Mouse (Mus musculus) left cerebral cortex, adult 2 months (tissue): ENCODE data around the gene Dnase1. TPM values are rescaled to one million over a fixed set of nuclear protein-coding genes. Genes with fewer than 3 reads are reported as not detected.
"Not testable (repeated sequence)": the region's sequence is repeated elsewhere in the genome, so short reads cannot be mapped to it uniquely, and the experiment has no call there.

Source experiments
- DNase-seq, 2 experiments: peaks; one replicate each; pipeline ENCODE4 v3.0.0; 2021 to 2022; ENCODE audit warnings: low spot score in 2 of 2, mixed read lengths in 1 of 2; ENCODE audit errors: extremely low spot score in 1 of 2
- H3K27ac ChIP-seq: fragments of 200-600 bp; 2 replicates; pipeline ENCODE4 v1.8.1; 2022
- H3K4me3 ChIP-seq: fragments of 200-600 bp; 2 replicates; pipeline ENCODE4 v1.8.1; 2022
- CTCF ChIP-seq: fragments of 200-600 bp; IDR thresholded peaks from 2 replicates; pipeline ENCODE4 v1.8.1; 2022; ENCODE audit warnings: antibody characterized with exemption, mild to moderate bottlenecking, moderate library complexity
- intact Hi-C: fragments of 180-260 bp; cut with DNase I; formaldehyde crosslinking; loops from one replicate; pipeline ENCODE4 v1.15.1; 2025
- microRNA-seq, 2 experiments: library from miRNA; unstranded; fragments of <30 nt; microRNA quantifications; one replicate each; pipeline ENCODE4 v1.2.0; 2021
- total RNA-seq, 2 experiments: library from RNA; stranded (reverse); gene quantifications; 2 replicates each; pipeline ENCODE4 v1.2.3; 2021

Gene Dnase1
- total RNA-seq, 2 experiments from 2014 or later, result not detected

DNA sequence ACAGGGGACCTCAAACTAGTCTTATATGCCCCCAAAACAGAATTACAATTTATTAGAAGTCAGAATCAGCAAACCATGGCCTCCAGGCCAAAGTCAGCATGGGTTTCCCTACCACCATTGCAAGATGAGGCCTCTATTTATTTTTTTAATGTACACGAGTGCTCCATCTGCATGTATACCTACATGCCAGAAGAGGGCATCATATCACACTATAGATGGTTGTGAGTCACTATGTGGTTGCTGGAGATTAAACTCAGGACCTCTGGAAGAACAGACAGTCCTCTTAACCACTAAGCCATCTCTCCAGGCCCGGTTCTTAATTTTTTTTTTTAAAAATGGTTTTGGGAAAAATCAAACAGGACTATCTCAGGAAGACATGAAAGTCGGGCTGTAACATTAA is 17.1 kb downstream of the Dnase1 start:
- intact Hi-C loops, result no loop called here
- DNase-seq, result no peak
- H3K27ac ChIP-seq, result no peak overlapping the region
- peak; percentile 3 for TF ChIP-seq CTCF
- H3K4me3 ChIP-seq, result no peak overlapping the region

DNA sequence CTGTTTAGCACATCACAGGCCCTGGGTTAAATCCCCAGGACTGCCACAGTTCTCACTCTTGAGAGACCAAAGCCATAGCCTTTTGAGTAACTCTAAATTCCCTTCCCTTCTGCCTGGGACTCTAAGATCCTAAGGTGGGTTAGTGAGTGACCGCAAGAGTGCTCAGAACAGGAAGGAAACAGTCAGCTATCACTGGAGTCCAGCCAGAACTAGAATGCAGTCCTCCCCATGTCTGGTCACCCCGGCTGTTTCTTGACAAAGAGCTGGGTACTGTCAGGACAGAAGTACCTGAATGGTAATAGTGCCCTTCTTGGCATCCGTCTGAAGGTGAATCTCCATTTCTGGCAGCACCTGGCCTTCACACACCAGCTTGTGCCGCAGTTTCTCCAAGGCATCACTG is 28.2 kb downstream of the Dnase1 start:
- H3K27ac ChIP-seq, result no peak overlapping the region
- DNase-seq, result no peak
- intact Hi-C loops, result no loop called here
- H3K4me3 ChIP-seq, result no peak overlapping the region
- TF ChIP-seq CTCF, result no peak

DNA sequence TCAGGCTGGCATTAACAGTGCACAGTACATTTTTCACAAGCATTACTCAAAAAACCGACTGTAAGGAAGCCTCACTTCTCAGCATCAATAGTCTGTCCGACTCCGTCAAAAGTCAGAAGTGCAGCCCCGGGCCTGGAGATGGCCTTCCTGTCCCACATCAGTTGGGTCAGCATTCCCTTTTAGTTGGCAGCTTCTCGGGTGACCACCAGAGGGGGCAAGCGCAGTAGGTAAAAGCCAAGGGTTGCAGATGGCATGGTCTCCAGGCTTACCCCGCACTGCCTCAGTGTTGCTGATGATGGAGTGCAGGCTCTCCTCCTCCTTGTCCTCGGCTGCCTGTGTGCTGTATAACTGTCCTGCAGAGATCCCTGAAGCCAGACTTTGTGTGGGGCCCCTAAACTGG is 31.8 kb downstream of the Dnase1 start:
- Histone ChIP-seq H3K27ac (no peak overlapping the region), H3K4me3 (no peak overlapping the region)
- peak; percentile 32 to 47 for DNase-seq
- intact Hi-C loops, result loop anchor here (2.0 kb wide), 1 partner anchor 216 kb away; no protein-coding TSS in a partner anchor
- peak; percentile 63 for TF ChIP-seq CTCF

DNA sequence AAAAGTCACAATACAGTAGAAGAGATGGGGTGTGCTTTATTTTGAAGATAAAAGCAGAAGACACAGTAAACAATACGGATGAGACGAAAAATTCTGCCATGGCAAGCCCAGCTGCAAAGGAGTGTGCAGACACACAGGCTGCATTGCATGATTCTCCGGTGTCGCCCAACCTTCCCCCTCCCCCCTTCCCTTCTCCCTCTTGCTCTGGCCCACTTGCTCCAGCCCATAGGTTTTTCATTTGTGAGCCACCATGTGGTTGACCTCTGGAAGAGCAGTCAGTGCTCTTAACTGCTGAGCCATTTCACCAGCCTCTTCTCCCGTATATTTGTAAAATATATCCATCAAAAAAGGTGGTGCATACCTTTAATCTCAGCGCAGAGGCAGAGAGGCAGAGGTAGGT is 37.6 kb downstream of the Dnase1 start:
- DNase-seq, result no peak
- Histone ChIP-seq H3K27ac (no peak overlapping the region), H3K4me3 (no peak overlapping the region)
- no peak; the same call in none of the 2 replicates for TF ChIP-seq CTCF
- intact Hi-C loops, result loop anchor here (10.0 kb wide), 1 partner anchor 481 kb away; the partner anchor contains the start of gene Tfap4

DNA sequence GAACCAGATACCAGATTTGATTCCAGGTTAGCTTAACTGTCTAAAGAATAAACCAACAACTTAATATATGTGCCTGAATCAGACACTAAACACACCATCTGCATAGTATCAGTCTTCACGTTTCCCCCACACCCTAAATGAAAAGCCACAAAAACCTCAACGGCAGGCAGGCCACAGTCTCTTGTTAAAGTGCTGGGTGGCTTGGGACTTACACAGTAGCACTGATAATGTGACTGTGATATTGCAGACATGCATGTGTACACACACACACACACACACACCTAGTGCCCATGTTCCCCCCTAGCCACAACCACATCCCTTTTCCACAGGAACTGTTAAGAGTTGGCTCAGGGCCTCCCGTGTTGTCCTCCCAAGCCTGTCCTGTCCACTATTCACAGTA is 38.1 kb downstream of the Dnase1 start:
- Histone ChIP-seq H3K27ac (no peak overlapping the region), H3K4me3 (no peak overlapping the region)
- no peak for DNase-seq
- intact Hi-C loops, result loop anchor here (5.0 to 10.0 kb wide), 3 partner anchors 137 to 480 kb away; partner anchors contain the start of genes Crebbp and Tfap4
- TF ChIP-seq CTCF, result no peak

DNA sequence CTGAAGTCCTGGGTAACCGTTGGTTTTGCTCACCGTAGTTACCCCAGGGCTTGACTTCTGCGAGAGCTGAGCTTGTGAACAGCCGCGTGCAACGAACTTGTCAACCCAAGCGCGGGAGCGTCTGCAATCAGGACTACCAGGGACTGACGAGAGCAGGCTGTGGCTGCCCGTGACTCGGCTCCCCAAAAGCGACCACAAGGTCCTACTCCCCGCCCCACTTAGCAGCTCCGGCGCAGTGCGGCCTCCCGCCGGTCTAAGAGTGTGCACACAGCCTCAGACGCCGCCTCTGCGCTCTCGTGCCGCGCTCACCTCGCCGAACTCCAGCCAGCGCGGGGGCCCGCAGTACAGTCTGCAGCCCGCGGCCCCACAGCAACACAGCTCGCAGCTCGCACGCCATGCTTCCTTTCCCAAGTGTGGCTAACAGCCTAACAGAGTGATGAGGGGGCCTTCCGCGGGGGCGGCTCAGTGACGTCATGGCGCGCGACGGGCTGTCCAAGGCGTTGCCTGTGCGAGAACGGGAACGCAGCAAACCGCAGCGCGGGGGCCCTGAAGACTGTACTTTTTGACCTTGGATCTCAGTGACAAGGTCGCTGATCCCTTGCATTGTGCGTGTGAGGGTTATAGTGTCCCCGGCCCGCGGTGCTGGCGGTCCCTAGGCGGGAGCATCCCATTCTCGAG is 40.8 kb downstream of the Dnase1 start, which contains the start of gene Trap1:
Gene Trap1 (minus strand): TSS at position 444 of the 678 bp plus-strand sequence.
- H3K4me3 ChIP-seq, result peak within 1 kb of the TSS; percentile 95
- intact Hi-C loops, result loop anchor here (5.0 to 10.0 kb wide), 3 partner anchors 135 to 477 kb away; partner anchors contain the start of genes Crebbp and Tfap4
- peak; percentile 94 to 98 for DNase-seq
- peak within 1 kb of the TSS; percentile 99 for H3K27ac ChIP-seq
- no peak for TF ChIP-seq CTCF

DNA sequence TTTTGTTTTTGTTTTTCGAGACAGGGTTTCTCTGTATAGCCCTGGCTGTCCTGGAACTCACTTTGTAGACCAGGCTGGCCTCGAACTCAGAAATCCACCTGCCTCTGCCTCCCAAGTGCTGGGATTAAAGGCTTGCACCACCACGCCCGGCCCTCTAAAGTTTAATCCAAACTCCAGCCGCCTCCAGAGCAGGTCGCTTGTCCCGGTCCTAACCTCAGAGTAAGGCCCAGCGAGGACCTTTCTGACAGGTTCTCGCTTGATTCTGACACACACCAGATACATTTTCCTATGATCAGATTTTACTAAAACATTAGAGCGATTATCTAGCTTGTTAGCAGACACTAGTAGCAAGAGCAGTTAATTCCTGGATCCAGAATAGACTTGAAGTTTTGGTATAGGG is 41.6 kb downstream of the Dnase1 start:
- peak overlapping the region; percentile 95 for H3K4me3 ChIP-seq
- not testable (repeated sequence) for DNase-seq, H3K27ac ChIP-seq
- intact Hi-C loops, result loop anchor here (5.0 to 10.0 kb wide), 3 partner anchors 134 to 476 kb away; partner anchors contain the start of genes Crebbp and Tfap4

DNA sequence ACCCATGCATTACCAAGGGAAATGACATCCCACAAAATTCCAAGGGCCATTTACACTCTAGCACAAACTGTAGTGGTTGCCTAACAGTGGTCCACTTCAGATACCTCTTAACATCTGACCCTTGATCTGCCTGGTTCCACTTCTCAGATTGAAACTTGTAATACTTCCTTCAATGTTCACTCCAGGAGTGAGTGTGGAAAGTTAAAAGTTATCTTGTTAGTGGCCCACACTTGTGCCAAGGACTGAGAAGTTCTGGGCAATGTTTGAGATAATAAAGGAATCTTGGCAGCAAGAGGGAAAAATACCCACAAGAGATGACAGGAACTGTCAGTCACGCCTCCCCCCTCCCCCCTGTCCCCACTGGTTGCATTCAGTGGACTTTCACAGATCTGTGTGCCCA is 42.9 kb downstream of the Dnase1 start:
- Histone ChIP-seq H3K4me3 (no peak overlapping the region), H3K27ac (no peak overlapping the region)
- no peak for DNase-seq
- TF ChIP-seq CTCF, result no peak
- intact Hi-C loops, result loop anchor here (5.0 to 10.0 kb wide), 3 partner anchors 133 to 475 kb away; partner anchors contain the start of genes Crebbp and Tfap4

DNA sequence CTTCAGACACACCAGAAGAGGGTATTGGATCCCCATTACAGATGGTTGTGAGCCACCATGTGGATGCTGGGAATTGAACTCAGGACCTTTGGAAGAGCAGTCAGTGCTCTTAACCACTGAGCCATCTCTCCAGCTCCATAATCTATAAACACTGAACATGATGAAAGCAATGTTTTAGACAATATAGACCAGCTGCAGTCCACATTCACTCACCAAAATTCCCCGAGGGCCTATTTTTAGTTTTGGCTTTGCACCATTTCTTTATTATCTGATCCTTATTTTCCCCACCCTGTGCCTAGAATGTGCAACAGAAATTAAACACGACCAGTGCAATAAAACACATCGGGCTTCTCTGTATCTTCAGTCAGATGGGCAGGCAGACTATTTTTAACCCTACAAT is 43.7 kb downstream of the Dnase1 start:
- intact Hi-C loops, H3K4me3 ChIP-seq: not testable (repeated sequence)

DNA sequence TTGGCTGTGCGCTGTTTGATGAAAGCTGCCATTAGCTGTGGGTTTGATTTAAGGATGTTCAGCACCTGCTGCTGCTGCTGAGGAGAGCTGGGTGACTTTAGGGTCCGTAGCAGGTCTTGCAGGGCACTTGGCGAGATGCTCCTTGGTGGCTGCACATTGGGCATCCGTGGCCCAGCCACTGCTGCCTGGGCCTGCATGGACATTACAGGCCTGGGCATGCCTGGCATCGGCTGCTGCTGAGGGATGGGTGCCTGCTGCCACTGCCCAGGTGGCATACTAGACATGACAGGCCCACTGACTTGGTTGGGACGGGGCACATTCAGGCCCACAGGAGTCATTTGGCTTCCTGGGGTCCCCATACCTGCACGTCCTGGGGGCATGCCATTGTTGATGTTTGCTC is 48.3 kb downstream of the Dnase1 start:
- TF ChIP-seq CTCF, result no peak
- DNase-seq, result no peak
- no peak overlapping the region for H3K4me3 ChIP-seq
- no peak overlapping the region for H3K27ac ChIP-seq
- intact Hi-C loops, result no loop called here

More for the DNA sequence above, 43.7 kb downstream of the Dnase1 start:
- H3K27ac ChIP-seq, DNase-seq: not testable (repeated sequence)

DNA sequence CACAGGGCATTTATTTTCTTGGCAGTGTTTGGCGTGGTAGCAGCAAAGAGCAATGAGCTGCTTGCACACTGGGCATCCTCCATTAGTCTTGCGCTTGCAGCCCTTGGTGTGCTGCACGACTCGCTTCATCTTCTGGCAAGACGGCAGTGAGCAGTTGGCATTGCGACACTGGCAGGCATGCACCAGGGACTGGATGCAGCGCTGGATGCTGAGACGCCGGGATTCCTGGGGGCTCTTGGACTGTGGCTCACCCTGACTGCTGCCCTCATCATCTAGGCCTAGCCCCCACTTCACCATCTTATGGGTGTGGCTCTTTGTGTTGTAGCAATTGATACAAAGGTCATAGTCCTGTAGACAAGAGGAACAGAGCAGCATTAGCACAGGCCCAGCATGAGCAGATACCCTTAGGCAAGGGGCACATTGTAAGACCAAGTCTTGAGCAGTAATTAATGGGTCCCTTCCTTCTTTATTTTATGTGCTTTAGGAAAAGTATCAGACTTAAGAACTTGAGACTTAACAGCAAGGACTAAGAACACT is 49.2 kb downstream of the Dnase1 start:
- no peak for DNase-seq
- no peak overlapping the region for H3K27ac ChIP-seq
- intact Hi-C loops, result no loop called here
- no peak overlapping the region for H3K4me3 ChIP-seq
- TF ChIP-seq CTCF, result no peak

DNA sequence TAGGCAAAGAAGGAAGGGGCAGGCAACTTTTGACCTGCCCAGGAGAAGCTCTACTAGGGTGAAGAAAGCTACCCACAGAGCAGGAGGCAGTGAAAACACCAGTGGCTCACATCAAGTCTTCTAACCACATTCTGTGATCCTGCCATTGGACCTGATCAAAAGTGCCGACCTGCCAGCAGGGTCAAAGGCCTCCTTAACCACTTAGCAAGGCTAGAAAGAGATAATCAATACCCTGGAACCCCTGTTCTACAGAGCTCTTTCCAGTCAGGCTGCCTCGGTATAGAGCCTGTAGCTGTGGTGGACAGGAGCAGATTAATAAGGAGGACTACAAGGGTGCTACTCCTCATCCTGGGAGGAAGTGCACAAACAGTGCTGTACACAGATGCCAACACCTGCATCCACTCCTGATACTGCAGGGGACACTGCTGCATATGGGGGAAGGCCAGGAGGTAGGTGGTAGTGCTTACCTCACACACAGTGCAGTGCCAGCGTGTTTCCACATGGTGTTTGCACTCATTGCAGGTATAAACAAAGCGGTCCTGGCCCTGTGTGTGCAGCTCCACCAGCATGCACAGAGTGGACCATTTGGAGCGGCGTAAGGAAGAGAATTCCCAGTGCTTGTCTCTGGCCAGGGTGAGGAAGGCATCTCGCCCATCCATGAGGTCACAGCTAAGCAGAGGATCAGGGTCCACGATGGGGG is 50.6 kb downstream of the Dnase1 start:
- intact Hi-C loops, result no loop called here
- no peak overlapping the region for H3K27ac ChIP-seq
- no peak for TF ChIP-seq CTCF

More for the DNA sequence above, 50.6 kb downstream of the Dnase1 start:
- no peak for DNase-seq
- no peak overlapping the region for H3K4me3 ChIP-seq

Small RNA genes lying within 50 kb of the gene (microRNA-seq; reads per million reads assigned to microRNA genes)
- 0 reads per million in 2 experiments for gene Gm23413

Other genes with a start within 250 kb of the Dnase1 start
- gene Olfr15, start 206.1 kb upstream of the Dnase1 start, total RNA-seq, result not detected
- 1 to 10 TPM; 4.0 to 5.0 TPM for gene Zfp174, start 189.7 kb upstream of the Dnase1 start, total RNA-seq
- gene Naa60, start 164.6 kb upstream of the Dnase1 start, total RNA-seq, result 100 to 1,000 TPM; 107 to 119 TPM
- 10 to 100 TPM; 26.4 to 28.9 TPM for gene Zfp597, start 152.4 kb upstream of the Dnase1 start, total RNA-seq
- gene Gm20695, start 152.3 kb upstream of the Dnase1 start, total RNA-seq, result 1 to 10 TPM in 1 of 2 experiments, not detected in 1; 1.2 TPM
- 1 to 10 TPM; 5.4 to 8.2 TPM for gene 1700037C18Rik, start 128.3 kb upstream of the Dnase1 start, total RNA-seq
- 10 to 100 TPM; 28.1 to 31.6 TPM for gene Cluap1, start 128.1 kb upstream of the Dnase1 start, total RNA-seq
- 1 to 10 TPM; 2.5 to 2.8 TPM for gene Nlrc3, start 60.3 kb upstream of the Dnase1 start, total RNA-seq
- gene Slx4, start 33.2 kb upstream of the Dnase1 start, total RNA-seq, result 10 to 100 TPM; 50.4 to 54.7 TPM
- gene Trap1, start 40.9 kb downstream of the Dnase1 start, total RNA-seq, result 10 to 100 TPM; 70.7 to 74.7 TPM
- gene Crebbp, start 177.1 kb downstream of the Dnase1 start, total RNA-seq, result 10 to 100 TPM; 91.5 to 92.3 TPM